Mouse (Mus musculus) megakaryocyte progenitor cell, adult 5-6 weeks (primary cell): ENCODE measurements at regions not wholly inside any gene's neighbourhood (a gene's known extent, or its start where the extent isn't known, plus 50 kb on each side); places are given as distances from the start of the nearest gene placed in this dataset.

Experiments used
- ATAC-seq: replicated peaks from 2 replicates; pipeline ENCODE4 v1.8.0; 2016; ENCODE audit warnings: mild to moderate bottlenecking, moderate TSS enrichment, inconsistent platforms; ENCODE audit not compliant: poor library complexity

DNA sequence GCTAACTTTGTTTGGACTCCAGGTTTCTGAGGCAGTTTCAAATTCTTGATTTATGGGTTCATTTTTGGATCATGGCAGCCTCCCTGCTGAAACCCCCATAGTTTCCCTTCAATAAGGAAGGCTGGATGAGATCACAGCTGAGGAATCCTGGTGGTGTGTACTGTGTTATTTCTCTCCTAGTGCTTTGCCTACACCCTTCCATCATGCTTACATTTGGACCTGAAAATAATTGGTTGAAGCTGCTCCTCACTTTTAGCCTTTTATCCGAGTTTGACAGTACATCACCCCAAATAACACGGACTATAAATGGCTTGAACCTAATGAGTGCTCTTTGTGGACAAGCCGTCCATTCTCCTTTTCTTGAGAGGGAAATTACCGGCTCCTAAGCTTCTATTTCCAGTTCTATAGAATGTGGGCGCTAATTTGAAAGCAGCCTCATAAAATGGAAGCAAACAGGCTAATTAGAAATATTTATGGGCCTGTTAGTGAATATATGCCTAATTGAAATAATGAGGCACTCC is 122.5 kb upstream of the Nrsn1 start:
- ATAC-seq, result no peak

DNA sequence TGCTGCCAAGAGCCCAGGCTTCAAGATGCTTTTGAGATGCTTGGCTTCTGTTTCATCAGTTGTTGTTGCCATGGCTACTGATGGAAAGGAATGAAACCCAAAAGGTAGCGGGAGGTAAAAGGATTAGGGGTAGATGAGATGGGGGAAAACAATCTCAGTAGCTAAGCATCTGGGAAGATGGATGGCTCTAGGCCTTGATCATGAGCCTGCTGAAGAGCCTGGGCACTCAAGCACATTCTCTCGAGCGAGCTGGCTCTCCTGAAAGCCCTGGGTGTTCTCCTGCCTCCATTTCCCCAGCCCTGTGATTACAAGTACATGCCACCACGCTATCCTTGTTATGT is 92.3 kb upstream of the Nrsn1 start:
- ATAC-seq, result no peak

DNA sequence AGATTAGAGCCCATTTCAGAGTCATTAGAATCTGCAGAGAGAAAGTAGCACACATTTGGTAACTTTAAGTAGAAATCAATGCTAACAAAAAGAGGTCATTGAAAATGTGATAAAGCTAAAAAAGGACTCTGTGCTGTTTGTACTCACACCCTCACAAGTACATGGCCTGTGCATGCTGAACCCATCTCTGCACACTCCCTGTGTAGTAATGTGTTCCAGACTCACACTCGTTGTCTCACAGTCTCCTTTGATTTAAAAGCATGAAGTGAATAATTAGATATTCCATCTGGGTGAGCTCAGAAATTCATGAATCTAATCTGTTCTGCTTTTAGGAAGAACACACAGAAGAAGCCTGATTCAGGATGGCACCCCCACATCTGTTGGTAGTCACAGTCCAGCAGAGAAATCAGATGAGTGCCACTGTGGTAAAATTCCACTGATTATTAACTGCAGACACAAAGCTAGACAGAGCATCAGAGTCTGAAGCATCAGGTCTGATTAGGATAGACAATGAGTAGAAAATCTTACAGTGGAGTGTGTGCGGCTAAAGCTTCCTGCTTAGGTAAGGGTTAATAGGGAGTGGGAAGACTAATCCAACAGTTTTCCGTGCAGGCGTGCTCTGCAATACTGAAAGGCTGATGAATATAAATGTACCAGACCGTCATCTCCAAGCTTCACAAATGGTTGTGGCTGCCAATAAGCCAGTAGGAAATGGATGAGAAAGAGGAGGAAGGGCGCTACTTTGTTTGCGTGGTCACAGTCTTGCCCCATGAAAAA is 91.7 kb upstream of the Nrsn1 start:
- ATAC-seq, result no peak

DNA sequence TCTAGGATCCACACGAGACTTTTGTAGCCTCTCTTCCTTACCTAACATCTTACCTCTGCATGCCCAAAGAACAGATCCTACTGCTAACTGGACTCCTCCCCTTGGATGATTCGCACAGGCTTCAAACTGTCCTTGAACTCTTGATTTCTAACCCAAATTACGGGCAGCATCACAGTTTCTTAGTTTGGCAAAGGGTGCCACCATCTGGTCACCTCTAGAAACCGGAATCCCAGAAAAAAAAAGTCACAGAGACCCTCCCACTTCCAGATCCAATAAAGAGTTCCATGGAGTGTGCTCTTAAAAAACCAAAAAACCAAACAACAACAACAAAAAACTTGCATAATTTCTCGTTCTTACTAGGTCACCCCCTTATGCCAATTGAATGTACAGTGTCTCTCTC is 77.3 kb upstream of the Nrsn1 start:
- no peak for ATAC-seq

DNA sequence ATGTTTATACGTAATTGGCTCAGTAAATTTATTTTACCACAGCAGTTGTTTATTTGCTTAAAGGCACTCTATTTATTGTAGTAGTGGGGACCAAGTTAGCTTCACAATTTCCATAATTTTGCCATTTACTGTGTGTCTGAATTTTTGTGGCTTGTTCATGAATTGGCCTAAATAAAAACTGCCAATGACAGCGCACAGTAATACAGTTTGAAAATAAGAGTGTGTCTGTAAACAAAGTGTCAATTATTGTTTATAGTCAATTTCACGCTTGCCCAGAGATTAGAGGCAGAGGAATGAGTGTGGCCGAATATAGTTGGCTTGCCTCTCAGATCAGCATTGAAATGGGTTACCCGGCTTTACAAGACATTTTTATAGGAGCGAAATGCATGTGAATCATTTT is 73.0 kb upstream of the Nrsn1 start:
- no peak for ATAC-seq

DNA sequence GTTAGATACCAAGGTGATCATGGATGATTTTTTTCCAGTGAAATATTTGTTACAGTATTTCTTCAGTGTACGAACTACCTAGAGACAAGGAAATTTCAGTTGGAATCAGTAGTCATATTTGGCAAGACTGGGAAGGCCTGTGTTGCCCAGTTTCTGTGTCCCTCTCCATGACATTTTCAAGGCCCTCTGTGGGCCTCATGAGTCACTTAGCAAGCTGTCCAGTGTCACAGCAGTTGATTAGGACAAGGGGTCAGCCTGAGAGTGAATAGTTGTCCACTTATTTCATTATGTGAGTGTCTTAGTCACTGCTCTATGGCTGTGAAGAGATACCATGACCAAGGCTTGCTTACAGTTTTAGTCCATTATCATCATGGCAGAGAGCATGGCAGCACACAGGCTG is 71.5 kb upstream of the Nrsn1 start:
- ATAC-seq, result no peak

DNA sequence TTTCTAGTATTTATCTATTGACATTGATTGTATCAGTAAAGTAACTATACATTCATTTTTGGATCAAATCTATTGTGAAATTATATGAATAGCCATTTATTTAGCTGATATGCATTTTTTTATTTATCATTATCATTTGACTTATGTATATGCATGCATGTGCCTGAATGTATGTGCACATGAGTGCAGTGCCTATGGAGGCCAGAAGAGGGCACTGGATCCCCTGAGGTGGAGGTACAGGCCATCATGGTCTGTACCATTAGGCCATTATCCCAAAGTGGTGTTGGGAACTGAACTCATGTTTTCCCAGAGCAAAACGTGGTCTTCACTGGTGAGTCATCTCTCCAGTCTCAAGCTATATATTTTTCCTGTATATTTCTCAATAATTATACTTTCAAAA is 63.5 kb upstream of the Nrsn1 start:
- no peak for ATAC-seq
